Mouse (Mus musculus) megakaryocyte progenitor cell, adult 5-6 weeks (primary cell): Measurements from ENCODE around the gene Vav2. TPM values are rescaled to one million over a fixed set of nuclear protein-coding genes. Genes with fewer than 3 reads are reported as not detected.

Source experiments
- ATAC-seq: replicated peaks from 2 replicates; pipeline ENCODE4 v1.8.0; 2016; ENCODE audit warnings: mild to moderate bottlenecking, moderate TSS enrichment, inconsistent platforms; ENCODE audit not compliant: poor library complexity
- total RNA-seq, 2 experiments: library from RNA; stranded (forward) in 1 of 2; stranded (reverse) in 1 of 2; fragments of 157-497, 149-512 nt in 1 of 2; fragments of 200-1000 nt in 1 of 2; gene quantifications; 2 replicates each; pipeline versions ENCODE4 v1.2.3 to v1.2.4; 2015 to 2017

The Vav2 gene
- total RNA-seq, 2 experiments from 2014 or later = 4.8 to 5.7 TPM

- ATAC-seq = no peak
These were observed 139.7 kb downstream of the Vav2 start for GRCm38 (mm10) chr2:27286971-27287710.

GRCm38 (mm10) chr2:27284441-27284840 lies 142.4 kb downstream of the Vav2 start:
- no peak for ATAC-seq

GRCm38 (mm10) chr2:27281771-27282170 lies 145.1 kb downstream of the Vav2 start:
- no peak for ATAC-seq

GRCm38 (mm10) chr2:27280920-27281611 lies 145.8 kb downstream of the Vav2 start:
- peak; percentile 85 for ATAC-seq

GRCm38 (mm10) chr2:27278859-27279258 lies 148.0 kb downstream of the Vav2 start:
- no peak for ATAC-seq

GRCm38 (mm10) chr2:27268325-27268724 lies 158.5 kb downstream of the Vav2 start:
- no peak for ATAC-seq

- ATAC-seq = 0 out of 2 replicates have a peak, but pooled peaks have one; percentile 26
These were observed 161.0 kb downstream of the Vav2 start for GRCm38 (mm10) chr2:27265819-27266218.

GRCm38 (mm10) chr2:27262984-27263383 lies 163.8 kb downstream of the Vav2 start:
- no peak for ATAC-seq

GRCm38 (mm10) chr2:27251434-27251833 lies 175.4 kb downstream of the Vav2 start:
- no peak for ATAC-seq

- no peak for ATAC-seq
These were observed 178.6 kb downstream of the Vav2 start, which contains the start of gene Sardh for GRCm38 (mm10) chr2:27248211-27248610. Gene Sardh, minus strand, starts transcription at chr2:27248337.

GRCm38 (mm10) chr2:27247487-27247863 lies 179.4 kb downstream of the Vav2 start:
- ATAC-seq = no peak

- ATAC-seq = no peak
These were observed 179.9 kb downstream of the Vav2 start for GRCm38 (mm10) chr2:27246712-27247486.

- ATAC-seq = no peak
These were observed 180.9 kb downstream of the Vav2 start for GRCm38 (mm10) chr2:27245947-27246346.

- peak; percentile 65 for ATAC-seq
These were observed 189.5 kb downstream of the Vav2 start for GRCm38 (mm10) chr2:27237342-27237741.

- ATAC-seq = peak; percentile 54
These were observed 191.1 kb downstream of the Vav2 start for GRCm38 (mm10) chr2:27235729-27236128.

- peak; percentile 76 for ATAC-seq
These were observed 194.5 kb downstream of the Vav2 start for GRCm38 (mm10) chr2:27232376-27232775.

- no peak for ATAC-seq
These were observed 197.2 kb downstream of the Vav2 start for GRCm38 (mm10) chr2:27229481-27230105.

GRCm38 (mm10) chr2:27228809-27229480 lies 197.9 kb downstream of the Vav2 start:
- ATAC-seq = no peak

- no peak for ATAC-seq
These were observed 200.3 kb downstream of the Vav2 start for GRCm38 (mm10) chr2:27226572-27226971.

- ATAC-seq = no peak
These were observed 203.8 kb downstream of the Vav2 start for GRCm38 (mm10) chr2:27223012-27223421.
